In the genomic region with DNA sequence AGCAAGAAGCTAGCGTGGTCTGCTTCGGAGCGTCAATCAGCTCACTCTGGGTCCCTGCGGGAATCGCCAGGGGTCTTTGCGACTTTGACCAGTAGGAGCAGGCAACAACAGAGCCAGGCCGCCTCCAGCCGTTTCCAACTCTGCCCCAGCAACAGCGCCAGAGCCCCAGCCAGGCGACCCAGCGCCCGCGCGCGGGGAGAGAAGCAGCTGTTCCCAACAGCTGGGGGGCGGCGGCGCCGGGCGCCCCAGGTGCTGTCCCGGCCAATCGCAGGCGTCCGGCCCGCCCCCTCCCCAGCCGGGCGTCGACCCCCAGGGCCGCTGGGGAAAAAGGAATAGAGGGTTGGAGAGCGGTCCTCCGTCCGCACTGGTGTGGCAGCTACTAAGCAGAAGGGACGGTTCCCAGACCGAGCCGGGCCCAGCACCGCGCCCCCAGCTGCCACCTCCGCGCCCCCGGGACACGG, we compare ENCODE assay signal across 8 mouse cellular contexts. TPM values are rescaled to one million over a fixed set of nuclear protein-coding genes. Genes with fewer than 3 reads are reported as not detected.
DNase-seq lines count a peak whose midpoint lies in the region; ATAC-seq lines count a peak whose summit lies in the region.

A gene (plus strand): TSS at position 294 of the 461 bp plus-strand sequence.

- 0 out of 2 replicates have a peak, but pooled peaks cover 3% of the 10 kb centered on the region for H3K9me3 ChIP-seq in megakaryocyte, embryonic 14.5 days
- no peaks in the 10 kb centered on the region for H3K9me3 ChIP-seq in intestine, embryonic 15.5 days
- no peaks in the 10 kb centered on the region for H3K9me3 ChIP-seq in liver, embryonic 12.5 days (replicated peaks)
- H3K9me3 ChIP-seq in neural tube, embryonic 12.5 days: no peaks in the 10 kb centered on the region

- no peaks in the 10 kb centered on the region for H3K36me3 ChIP-seq in megakaryocyte, embryonic 14.5 days (replicated peaks; ENCODE audit: low read length)
- no peaks in the 10 kb centered on the region for H3K36me3 ChIP-seq in intestine, embryonic 15.5 days
- no peaks in the 10 kb centered on the region for H3K36me3 ChIP-seq in liver, embryonic 12.5 days
- no peaks in the 10 kb centered on the region for H3K36me3 ChIP-seq in neural tube, embryonic 12.5 days

- peak within 1 kb of the TSS; percentile 98 for H3K4me2 ChIP-seq in intestine, embryonic 15.5 days (replicated peaks)
- peak within 1 kb of the TSS; percentile 73 for H3K4me2 ChIP-seq in liver, embryonic 12.5 days
- peak within 1 kb of the TSS; percentile 96 for H3K4me2 ChIP-seq in neural tube, embryonic 12.5 days (replicated peaks)

- H3K4me1 ChIP-seq in megakaryocyte, embryonic 14.5 days: peaks cover 15% of the 10 kb centered on the region
- H3K4me1 ChIP-seq in intestine, embryonic 15.5 days (replicated peaks): 0 out of 2 replicates have a peak, but pooled peaks cover 2% of the 10 kb centered on the region
- H3K4me1 ChIP-seq in liver, embryonic 12.5 days: no peaks in the 10 kb centered on the region
- peaks cover 15% of the 10 kb centered on the region for H3K4me1 ChIP-seq in neural tube, embryonic 12.5 days

- DNase-seq in embryo, embryonic 10.5 days (ENCODE audit: low spot score): peak; percentile 82
- no peak for DNase-seq in gonadal fat pad, adult 2 months (ENCODE audit: low read depth)
- peak; percentile 67 to 76 for DNase-seq in thymus, postnatal 36 days

- under 1% methylated on average over 38 of the region's 41 CpGs for WGBS in intestine, embryonic 15.5 days
- under 1% methylated on average over 39 of the region's 41 CpGs for WGBS in liver, embryonic 12.5 days (ENCODE audit: insufficient replicate concordance)
- WGBS in neural tube, embryonic 12.5 days: under 1% methylated on average over 38 of the region's 41 CpGs

- no peak for ATAC-seq in megakaryocyte, adult 5-6 weeks (ENCODE audit: poor library complexity, severe bottlenecking)
- ATAC-seq in intestine, embryonic 15.5 days: peak; percentile 87
- no peak for ATAC-seq in liver, embryonic 12.5 days
- peak; percentile 84 for ATAC-seq in neural tube, embryonic 12.5 days (ENCODE audit: low FRiP score, low read depth)

- H3K4me3 ChIP-seq in megakaryocyte, embryonic 14.5 days (replicated peaks): peak within 1 kb of the TSS; percentile 90
- peak within 1 kb of the TSS; percentile 66 for H3K4me3 ChIP-seq in intestine, embryonic 15.5 days (replicated peaks)
- peak within 1 kb of the TSS; percentile 52 for H3K4me3 ChIP-seq in liver, embryonic 12.5 days
- peak within 1 kb of the TSS; percentile 67 for H3K4me3 ChIP-seq in neural tube, embryonic 12.5 days

- H3K27me3 ChIP-seq in megakaryocyte, embryonic 14.5 days (replicated peaks): peaks cover 61% of the 10 kb centered on the region
- peaks cover 3% of the 10 kb centered on the region; the same call in 1 of the 2 replicates for H3K27me3 ChIP-seq in intestine, embryonic 15.5 days (replicated peaks)
- H3K27me3 ChIP-seq in liver, embryonic 12.5 days (replicated peaks): peaks cover 42% of the 10 kb centered on the region
- H3K27me3 ChIP-seq in neural tube, embryonic 12.5 days (replicated peaks): no peaks in the 10 kb centered on the region

- H3K9ac ChIP-seq in intestine, embryonic 15.5 days: peak within 1 kb of the TSS; percentile 64
- H3K9ac ChIP-seq in liver, embryonic 12.5 days: no peak within 1 kb of the TSS
- peak within 1 kb of the TSS; percentile 77 for H3K9ac ChIP-seq in neural tube, embryonic 12.5 days

- H3K27ac ChIP-seq in intestine, embryonic 15.5 days: peak within 1 kb of the TSS; percentile 51
- no peak within 1 kb of the TSS for H3K27ac ChIP-seq in liver, embryonic 12.5 days
- peak within 1 kb of the TSS; percentile 20; the same call in 1 of the 2 replicates for H3K27ac ChIP-seq in neural tube, embryonic 12.5 days

RNA-seq across cellular contexts. Expression of the gene that starts here (rescaled TPM):
- not detected in 2 replicates for polyA plus RNA-seq in megakaryocyte, embryonic 14.5 days (2012; ENCODE audit: insufficient read depth, low replicate concordance)
- not detected in 2 replicates for total RNA-seq in megakaryocyte, adult 5-6 weeks (2015)
- not detected in 2 replicates for total RNA-seq in megakaryocyte, adult 5-6 weeks (2017)
- 13.1 and 20.8 TPM in 2 replicates for polyA plus RNA-seq in gonadal fat pad, adult 2 months (2012; rRNA removed)
- polyA plus RNA-seq in intestine, embryonic 15.5 days (2015; fragmentation: Nextera tagmentation; extraction: Ambion mirVana): 1.7 and 2.0 TPM in 2 replicates
- polyA plus RNA-seq in liver, embryonic 12.5 days (2016; fragmentation: Nextera tagmentation; extraction: Ambion mirVana): 0.13 and 0.63 TPM in 2 replicates
- polyA plus RNA-seq in neural tube, embryonic 12.5 days (2016; fragmentation: Nextera tagmentation; extraction: Ambion mirVana): 5.8 and 7.7 TPM in 2 replicates

Comparison
In these comparisons a context has a peak if more than half of its experiments do, and no peak if none do; other contexts are left out.
1. ATAC-seq: peak in intestine, embryonic 15.5 days (single experiment) and neural tube, embryonic 12.5 days (single experiment); none in megakaryocyte, adult 5-6 weeks (single experiment) and liver, embryonic 12.5 days (single experiment).
2. Peak in every context shown above with its lines, with median percentiles within 50 percentile points of each other: H3K4me3 ChIP-seq and H3K4me2 ChIP-seq.